Mouse (Mus musculus) MEL (cell line): Measurements from ENCODE around the gene Gm20708. TPM values are rescaled to one million over a fixed set of nuclear protein-coding genes. Genes with fewer than 3 reads are reported as not detected.

Experiments used
- DNase-seq: peaks from one replicate; pipeline ENCODE4 v3.0.0; 2011; ENCODE audit warnings: low read depth, low spot score
- H3K27ac ChIP-seq: 2 replicates; pipeline ENCODE4 v1.5.1; 2012; ENCODE audit warnings: low read depth, mild to moderate bottlenecking, control low read depth, low read length, moderate library complexity; ENCODE audit not compliant: control insufficient read depth
- H3K27me3 ChIP-seq, 2 experiments: fragments of 150-350 bp in 1 of 2; sonication (generic) in 1 of 2; 2 replicates each; pipeline ENCODE4 v1.6.1; 2012; ENCODE audit warnings: low read length in 2 of 2, mild to moderate bottlenecking in 2 of 2, improper control_type of control experiment in 1 of 2, moderate library complexity in 1 of 2; ENCODE audit not compliant: insufficient read depth in 2 of 2, control insufficient read depth in 1 of 2
- H3K36me3 ChIP-seq, 2 experiments: 2 replicates each; pipeline ENCODE4 v1.6.1; 2012 to 2014; ENCODE audit warnings: low read length in 2 of 2, improper control_type of control experiment in 1 of 2, inconsistent platforms in 1 of 2, mild to moderate bottlenecking in 1 of 2; ENCODE audit not compliant: insufficient read depth in 2 of 2, control insufficient read depth in 1 of 2
- H3K4me1 ChIP-seq, 2 experiments: fragments of 150-350 bp in 1 of 2; sonication (generic) in 1 of 2; 2 replicates each; pipeline ENCODE4 v1.6.1; 2012; ENCODE audit warnings: low read length in 2 of 2, improper control_type of control experiment in 1 of 2, mild to moderate bottlenecking in 1 of 2; ENCODE audit not compliant: insufficient read depth in 2 of 2, control insufficient read depth in 1 of 2
- H3K4me3 ChIP-seq, 2 experiments: fragments of 150-350 bp in 1 of 2; sonication (generic) in 1 of 2; 2 replicates each; pipeline ENCODE4 v1.5.1; 2012; ENCODE audit warnings: low read depth in 2 of 2, low read length in 2 of 2, mild to moderate bottlenecking in 2 of 2, moderate library complexity in 2 of 2, control low read depth in 1 of 2, improper control_type of control experiment in 1 of 2; ENCODE audit not compliant: control insufficient read depth in 1 of 2, insufficient read depth in 1 of 2
- H3K79me2 ChIP-seq: 2 replicates; pipeline ENCODE4 v1.6.1; 2012; ENCODE audit warnings: mild to moderate bottlenecking, low read length, moderate library complexity; ENCODE audit not compliant: control insufficient read depth, poor library complexity, insufficient read depth
- H3K9ac ChIP-seq: 2 replicates; pipeline ENCODE4 v1.6.1; 2012; ENCODE audit warnings: low read depth, mild to moderate bottlenecking, control low read depth, low read length, moderate library complexity; ENCODE audit not compliant: control insufficient read depth, poor library complexity, severe bottlenecking
- H3K9me3 ChIP-seq: fragments of 150-350 bp; sonication (generic); replicated peaks from 2 replicates; pipeline ENCODE4 v1.6.1; 2012; ENCODE audit warnings: mild to moderate bottlenecking, low read length, improper control_type of control experiment, moderate library complexity; ENCODE audit not compliant: insufficient read depth
- BHLHE40 ChIP-seq: IDR thresholded peaks from 2 replicates; pipeline ENCODE4 v1.6.1; 2012; ENCODE audit warnings: low read depth, mild to moderate bottlenecking, inconsistent platforms, low read length, improper control_type of control experiment, borderline replicate concordance
- CHD2 ChIP-seq: IDR thresholded peaks from 2 replicates; pipeline ENCODE4 v1.6.1; 2011; ENCODE audit warnings: low read length, improper control_type of control experiment
- E2F4 ChIP-seq: IDR thresholded peaks from 2 replicates; pipeline ENCODE4 v1.6.1; 2011; ENCODE audit warnings: low read depth, low read length, improper control_type of control experiment, borderline replicate concordance
- ELF1 ChIP-seq: IDR thresholded peaks from 2 replicates; pipeline ENCODE4 v1.6.1; 2014; ENCODE audit warnings: low read depth, mild to moderate bottlenecking, inconsistent platforms, low read length, improper control_type of control experiment, moderate library complexity
- EP300 ChIP-seq, 2 experiments: IDR thresholded peaks; 2 replicates each; pipeline ENCODE4 v1.6.1; 2011; ENCODE audit warnings: improper control_type of control experiment in 2 of 2, low read length in 2 of 2, low read depth in 1 of 2, mild to moderate bottlenecking in 1 of 2
- ETS1 ChIP-seq: IDR thresholded peaks from 2 replicates; pipeline ENCODE4 v1.6.1; 2012; ENCODE audit warnings: low read depth, mild to moderate bottlenecking, inconsistent platforms, low read length, improper control_type of control experiment, moderate library complexity
- GABPA ChIP-seq: IDR thresholded peaks from 2 replicates; pipeline ENCODE4 v1.6.1; 2012; ENCODE audit warnings: low read depth, mild to moderate bottlenecking, inconsistent platforms, low read length, improper control_type of control experiment, moderate library complexity
- GATA1 ChIP-seq: IDR thresholded peaks from 2 replicates; pipeline ENCODE4 v1.6.1; 2011; ENCODE audit warnings: low read depth, low read length, improper control_type of control experiment
- HCFC1 ChIP-seq: IDR thresholded peaks from 2 replicates; pipeline ENCODE4 v1.6.1; 2012; ENCODE audit warnings: low read depth, mild to moderate bottlenecking, inconsistent platforms, low read length, improper control_type of control experiment, moderate library complexity
- JUND ChIP-seq: IDR thresholded peaks from 2 replicates; pipeline ENCODE4 v1.6.1; 2011; ENCODE audit warnings: low read depth, mild to moderate bottlenecking, improper control_type of control experiment, low read length
- KAT2A ChIP-seq: conservative IDR thresholded peaks from 2 replicates; pipeline ENCODE4 v1.6.1; 2012; ENCODE audit warnings: low read depth, low read length, improper control_type of control experiment, inconsistent platforms
- MAFK ChIP-seq: IDR thresholded peaks from 2 replicates; pipeline ENCODE4 v1.6.1; 2011; ENCODE audit warnings: low read depth, mild to moderate bottlenecking, low read length, improper control_type of control experiment, borderline replicate concordance
- MAZ ChIP-seq: IDR thresholded peaks from 2 replicates; pipeline ENCODE4 v1.6.1; 2012; ENCODE audit warnings: low read depth, mild to moderate bottlenecking, inconsistent platforms, low read length, improper control_type of control experiment
- MXI1 ChIP-seq: IDR thresholded peaks from 2 replicates; pipeline ENCODE4 v1.6.1; 2011; ENCODE audit warnings: mild to moderate bottlenecking, low read depth, low read length, improper control_type of control experiment
- MYC ChIP-seq: IDR thresholded peaks from 2 replicates; pipeline ENCODE4 v1.6.1; 2011; ENCODE audit warnings: low read depth, mild to moderate bottlenecking, low read length, improper control_type of control experiment, moderate library complexity
- NRF1 ChIP-seq: IDR thresholded peaks from 2 replicates; pipeline ENCODE4 v1.6.1; 2014; ENCODE audit warnings: low read depth, mild to moderate bottlenecking, inconsistent platforms, low read length, improper control_type of control experiment, moderate library complexity; ENCODE audit not compliant: poor library complexity, insufficient read depth, severe bottlenecking
- RAD21 ChIP-seq: IDR thresholded peaks from 2 replicates; pipeline ENCODE4 v1.6.1; 2011; ENCODE audit warnings: mild to moderate bottlenecking, low read depth, low read length, improper control_type of control experiment
- TAL1 ChIP-seq: IDR thresholded peaks from 2 replicates; pipeline ENCODE4 v1.6.1; 2012; ENCODE audit warnings: mild to moderate bottlenecking, inconsistent platforms, low read length, moderate library complexity, mixed read lengths
- TCF12 ChIP-seq: IDR thresholded peaks from 2 replicates; pipeline ENCODE4 v1.6.1; 2014; ENCODE audit warnings: low read depth, mild to moderate bottlenecking, inconsistent platforms, low read length, improper control_type of control experiment, moderate library complexity
- USF1 ChIP-seq: IDR thresholded peaks from 2 replicates; pipeline ENCODE4 v1.6.1; 2014; ENCODE audit warnings: low read depth, mild to moderate bottlenecking, inconsistent platforms, low read length, improper control_type of control experiment, moderate library complexity
- USF2 ChIP-seq, 2 experiments: IDR thresholded peaks; 2 replicates each; pipeline ENCODE4 v1.6.1; 2011 to 2012; ENCODE audit warnings: improper control_type of control experiment in 2 of 2, low read length in 2 of 2, borderline replicate concordance in 1 of 2, inconsistent platforms in 1 of 2, low read depth in 1 of 2, mild to moderate bottlenecking in 1 of 2; ENCODE audit not compliant: insufficient read depth in 1 of 2
- polyA plus RNA-seq, 2 experiments: library from polyadenylated mRNA; stranded (reverse) in 1 of 2; unstranded in 1 of 2; fragments of >175 nt in 1 of 2; fragments of >200 nt in 1 of 2; gene quantifications; 2 replicates each; pipeline versions ENCODE4 v1.2.1 to v1.2.4; 2012; ENCODE audit warnings: low replicate concordance in 2 of 2, low read depth in 1 of 2; ENCODE audit not compliant: insufficient read length in 2 of 2, insufficient read depth in 1 of 2, missing spikeins in 1 of 2
- total RNA-seq: library from RNA; depleted of rRNA; stranded (reverse); fragments of 300-350 nt; gene quantifications from 2 replicates; pipeline ENCODE4 v1.2.3, GENCODE M21; 2012

Gene Gm20708
- total and polyA plus RNA-seq, 3 experiments, result 0.70 to 0.85 TPM; not detected in 1

DNA sequence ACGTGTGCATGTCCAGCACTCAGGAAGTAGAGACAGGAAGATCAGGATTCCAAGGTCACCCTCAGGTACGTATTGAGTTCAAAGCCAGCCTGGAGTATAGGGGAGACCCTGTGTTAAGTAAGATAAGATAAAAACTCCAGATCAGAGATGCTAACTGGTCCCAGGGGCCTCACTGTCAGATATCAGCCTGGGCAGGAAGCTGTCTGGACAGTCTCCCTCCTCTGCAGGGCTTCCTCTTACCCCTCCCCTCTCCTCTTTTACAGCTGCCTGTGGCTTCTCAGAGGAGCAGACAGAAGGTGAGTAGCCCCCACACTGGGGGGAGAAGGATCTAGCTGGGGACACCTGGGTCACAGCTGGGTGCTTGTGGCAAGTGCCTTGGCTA is 11.3 kb upstream of the Gm20708 start:
- H3K36me3 ChIP-seq, result peaks cover 0 to 20% of the 10 kb centered on the region in 2 experiments; a peak in 2 of 4 replicates
- peak; percentile 58 for DNase-seq
- H3K79me2 ChIP-seq, result no peaks in the 10 kb centered on the region
- peak overlapping the region; percentile 37 for H3K27ac ChIP-seq
- no peaks in the 10 kb centered on the region for H3K27me3 ChIP-seq
- no peaks in the 10 kb centered on the region for H3K9me3 ChIP-seq
- TF ChIP-seq NRF1, result no peak
- no peak for TF ChIP-seq RAD21
- TF ChIP-seq USF1, result peak; percentile 20; the same call in 1 of the 2 replicates
- 0 out of 2 replicates have a peak, but pooled peaks have one; percentile 7 for TF ChIP-seq MYC
- TF ChIP-seq EP300 (IDR thresholded peaks at IDR 0.05; ENCODE audit: low read depth in 1 of 2, low read length in 2 of 2), result peak; percentile 67 to 77
- peak; percentile 67 for TF ChIP-seq TCF12
- TF ChIP-seq MAZ, result peak; percentile 82; the same call in 1 of the 2 replicates
- TF ChIP-seq MAFK, result no peak
- peak; percentile 91 for TF ChIP-seq GATA1
- peak; percentile 53; the same call in 1 of the 2 replicates for TF ChIP-seq BHLHE40
- TF ChIP-seq USF2 (IDR thresholded peaks at IDR 0.05; ENCODE audit: borderline replicate concordance in 1 of 2, insufficient read depth in 1 of 2, low read depth in 1 of 2, low read length in 2 of 2), result no peak
- TF ChIP-seq ETS1, result peak; percentile 38; the same call in 1 of the 2 replicates
- TF ChIP-seq TAL1, result peak; percentile 31; the same call in 1 of the 2 replicates
- TF ChIP-seq HCFC1, result peak; percentile 38; the same call in 1 of the 2 replicates
- H3K9ac ChIP-seq, result peak overlapping the region; percentile 23; the same call in 1 of the 2 replicates
- 0 out of 4 replicates have a peak overlapping the region, but pooled peaks of 1 of the 2 experiments have one; percentile 18 for H3K4me3 ChIP-seq
- H3K4me1 ChIP-seq, result peaks cover 11 to 27% of the 10 kb centered on the region in 2 experiments

DNA sequence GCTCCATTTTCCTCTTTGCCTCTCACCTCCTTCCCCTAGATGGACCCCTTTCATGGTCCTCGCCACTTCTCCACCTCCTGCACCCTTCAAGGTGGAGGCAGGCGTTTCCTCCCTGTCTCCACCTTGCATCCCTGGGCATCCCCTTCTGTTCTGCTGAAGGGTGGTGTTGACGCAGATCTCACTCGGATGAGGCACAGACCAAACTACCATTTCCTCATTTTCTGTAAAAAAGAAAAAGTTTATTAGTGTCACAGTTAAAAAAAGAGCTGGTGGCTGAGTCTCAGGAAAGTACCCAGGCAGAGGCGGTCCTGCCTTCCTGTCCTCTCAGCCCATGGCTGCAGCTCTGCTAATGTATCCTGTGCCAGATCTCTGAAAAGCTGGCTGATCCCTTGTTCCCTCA is 10.3 kb upstream of the Gm20708 start:
- H3K27me3 ChIP-seq, result no peaks in the 10 kb centered on the region
- peak; percentile 45 for DNase-seq
- H3K9ac ChIP-seq, result no peak overlapping the region
- H3K36me3 ChIP-seq, result peaks cover 0 to 20% of the 10 kb centered on the region in 2 experiments; a peak in 2 of 4 replicates
- H3K9me3 ChIP-seq, result no peaks in the 10 kb centered on the region
- no peaks in the 10 kb centered on the region for H3K79me2 ChIP-seq
- H3K4me1 ChIP-seq, result peaks cover 11 to 30% of the 10 kb centered on the region in 2 experiments
- TF ChIP-seq KAT2A (no peak), E2F4 (no peak), RAD21 (no peak), GABPA (no peak), BHLHE40 (no peak), MXI1 (no peak), JUND (no peak), CHD2 (no peak), ELF1 (no peak)
- TF ChIP-seq, all 39 proteins: peak for 0
- H3K27ac ChIP-seq, result no peak overlapping the region
- no peak overlapping the region for H3K4me3 ChIP-seq
